Mouse (Mus musculus) embryonic facial prominence, embryonic 10.5 days (tissue): ENCODE results near the gene Pxdn. TPM values are rescaled to one million over a fixed set of nuclear protein-coding genes. Genes with fewer than 3 reads are reported as not detected.

Source experiments
- DNase-seq: peaks from one replicate; pipeline ENCODE4 v3.0.0-alpha.2; 2017; ENCODE audit warnings: low spot score
- H3K27ac ChIP-seq: fragments of 300-500 bp; sonication (generic); replicated peaks from 2 replicates; pipeline ENCODE4 v1.5.1; 2016; ENCODE audit warnings: mild to moderate bottlenecking
- H3K27me3 ChIP-seq: fragments of 300-500 bp; sonication (generic); replicated peaks from 2 replicates; pipeline ENCODE4 v1.6.1; 2016; ENCODE audit warnings: low read depth, mild to moderate bottlenecking; ENCODE audit not compliant: poor library complexity, severe bottlenecking
- H3K36me3 ChIP-seq: fragments of 300-500 bp; sonication (generic); replicated peaks from 2 replicates; pipeline ENCODE4 v1.6.1; 2016; ENCODE audit warnings: mild to moderate bottlenecking, moderate library complexity
- H3K4me1 ChIP-seq: fragments of 300-500 bp; sonication (generic); 2 replicates; pipeline ENCODE4 v1.6.1; 2016
- H3K4me3 ChIP-seq: fragments of 300-500 bp; sonication (generic); 2 replicates; pipeline ENCODE4 v1.5.1; 2016; ENCODE audit warnings: mild to moderate bottlenecking, moderate library complexity
- H3K9me3 ChIP-seq: fragments of 300-500 bp; sonication (generic); 2 replicates; pipeline ENCODE4 v1.6.1; 2016; ENCODE audit warnings: mild to moderate bottlenecking
- WGBS: fragments of 180-500 bp; shearing (Covaris S2); methylation state at CpG from one replicate; pipeline ENCODE4 v1.1.7; 2016; 5-methylcytosine and 5-hydroxymethylcytosine counted together
- polyA plus RNA-seq: library from polyadenylated mRNA; unstranded; fragments of >200 nt; fragmentation: Nextera tagmentation; extraction: Ambion mirVana; gene quantifications from 2 replicates; pipeline ENCODE4 v1.2.1, GENCODE M21; 2016

Pxdn gene
- polyA plus RNA-seq, 1 experiment from 2014 or later, result 113 TPM

- Histone ChIP-seq H3K27me3 (no peaks in the 10 kb centered on the region), H3K4me3 (no peak overlapping the region), H3K4me1 (peaks cover 33% of the 10 kb centered on the region), H3K36me3 (peaks cover 20% of the 10 kb centered on the region), H3K27ac (no peak overlapping the region), H3K9me3 (no peaks in the 10 kb centered on the region)
- DNase-seq, result no peak
- WGBS, result 86% methylated on average over 5 of the region's 5 CpGs
These were observed 21.2 kb downstream of the Pxdn start for GRCm38 (mm10) chr12:29958637-29959036.

GRCm38 (mm10) chr12:29961041-29961440 is 23.6 kb downstream of the Pxdn start:
- H3K9me3 ChIP-seq, result no peaks in the 10 kb centered on the region
- no peaks in the 10 kb centered on the region for H3K27me3 ChIP-seq
- H3K27ac ChIP-seq, result no peak overlapping the region
- no peak for DNase-seq
- H3K4me1 ChIP-seq, result peaks cover 22% of the 10 kb centered on the region
- H3K4me3 ChIP-seq, result no peak overlapping the region
- peaks cover 39% of the 10 kb centered on the region for H3K36me3 ChIP-seq
- 89% methylated on average over 1 of the region's 1 CpGs for WGBS

GRCm38 (mm10) chr12:29965016-29965415 is 27.6 kb downstream of the Pxdn start:
- peaks cover 14% of the 10 kb centered on the region for H3K4me1 ChIP-seq
- H3K36me3 ChIP-seq, result peaks cover 41% of the 10 kb centered on the region
- no peaks in the 10 kb centered on the region for H3K9me3 ChIP-seq
- H3K27ac ChIP-seq, result no peak overlapping the region
- H3K4me3 ChIP-seq, result no peak overlapping the region
- WGBS, result 94% methylated on average over 6 of the region's 6 CpGs
- DNase-seq, result no peak
- H3K27me3 ChIP-seq, result no peaks in the 10 kb centered on the region

GRCm38 (mm10) chr12:29971795-29972464 is 34.5 kb downstream of the Pxdn start:
- no peaks in the 10 kb centered on the region for H3K27me3 ChIP-seq
- H3K36me3 ChIP-seq, result peaks cover 40% of the 10 kb centered on the region
- no peak for DNase-seq
- H3K9me3 ChIP-seq, result no peaks in the 10 kb centered on the region
- H3K27ac ChIP-seq, result no peak overlapping the region
- no peak overlapping the region for H3K4me3 ChIP-seq
- 85% methylated on average over 7 of the region's 7 CpGs for WGBS
- H3K4me1 ChIP-seq, result peaks cover 13% of the 10 kb centered on the region; the same call in 1 of the 2 replicates

- Histone ChIP-seq H3K9me3 (no peaks in the 10 kb centered on the region), H3K27ac (no peak overlapping the region), H3K36me3 (peaks cover 40% of the 10 kb centered on the region), H3K4me3 (no peak overlapping the region), H3K27me3 (no peaks in the 10 kb centered on the region), H3K4me1 (peaks cover 13% of the 10 kb centered on the region; the same call in 1 of the 2 replicates)
- no peak for DNase-seq
- WGBS, result 76% methylated on average over 6 of the region's 6 CpGs
These were observed 35.1 kb downstream of the Pxdn start for GRCm38 (mm10) chr12:29972533-29972932.

GRCm38 (mm10) chr12:29980076-29980475 is 42.7 kb downstream of the Pxdn start:
- WGBS, result 65% methylated on average over 8 of the region's 8 CpGs
- H3K36me3 ChIP-seq, result peaks cover 99% of the 10 kb centered on the region

DNA sequence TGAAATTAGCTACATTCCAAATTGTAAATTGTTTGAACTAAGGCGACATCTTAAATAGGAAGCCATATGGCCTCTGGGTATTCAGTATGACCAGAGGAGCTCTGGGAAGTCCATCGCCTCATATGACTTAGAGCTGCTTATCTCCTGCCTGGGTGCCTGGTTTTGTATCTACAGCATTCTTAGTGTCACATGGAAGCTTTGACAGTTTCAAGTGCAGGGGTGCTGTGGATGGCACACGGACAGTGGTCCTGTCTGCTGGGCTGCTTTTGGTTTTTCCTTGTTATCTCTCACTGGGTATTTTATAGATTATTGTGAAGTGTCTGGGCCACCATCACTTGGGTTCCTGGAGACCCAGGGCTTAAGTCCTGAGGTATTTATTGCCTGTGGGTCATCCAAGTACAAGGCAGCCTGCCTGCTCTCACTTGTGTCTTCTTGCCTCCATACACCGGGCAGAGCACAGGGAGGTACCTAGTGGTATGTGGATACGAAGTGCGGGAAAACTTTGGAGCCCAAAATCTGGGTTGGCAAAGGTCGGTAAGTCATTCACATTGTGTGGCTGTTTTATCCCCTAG is 44.4 kb downstream of the Pxdn start:
- Histone ChIP-seq H3K4me3 (no peak overlapping the region), H3K36me3 (peaks cover 100% of the 10 kb centered on the region), H3K27ac (no peak overlapping the region), H3K9me3 (no peaks in the 10 kb centered on the region), H3K4me1 (peaks cover 15% of the 10 kb centered on the region), H3K27me3 (no peaks in the 10 kb centered on the region)
- DNase-seq, result no peak
- 92% methylated on average over 7 of the region's 7 CpGs for WGBS

More at GRCm38 (mm10) chr12:29980076-29980475, 42.7 kb downstream of the Pxdn start:
- no peaks in the 10 kb centered on the region for H3K27me3 ChIP-seq
- no peak for DNase-seq
- no peak overlapping the region for H3K4me3 ChIP-seq
- peak overlapping the region; percentile 48 for H3K27ac ChIP-seq
- no peaks in the 10 kb centered on the region for H3K9me3 ChIP-seq
- H3K4me1 ChIP-seq, result peaks cover 16% of the 10 kb centered on the region

DNA sequence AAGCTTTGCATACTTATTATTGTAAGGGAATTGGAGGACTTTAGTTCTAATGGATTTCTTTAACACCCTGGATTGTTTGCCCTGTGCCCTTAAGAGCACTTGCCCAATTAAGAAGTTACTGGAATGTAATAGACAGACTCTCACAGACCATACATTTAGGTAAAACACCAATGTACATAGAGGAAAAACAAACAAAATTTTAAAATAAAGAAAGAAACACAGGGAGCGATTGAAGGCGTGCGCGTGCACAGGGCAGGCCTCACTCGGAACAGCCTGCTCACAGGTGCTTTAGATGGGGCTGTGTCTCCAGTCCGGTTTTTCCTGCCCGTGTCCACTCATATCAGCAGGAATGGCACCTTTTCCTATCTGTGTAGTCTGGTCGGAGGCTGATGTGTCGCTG is 45.8 kb downstream of the Pxdn start:
- Histone ChIP-seq H3K4me1 (peaks cover 15% of the 10 kb centered on the region), H3K36me3 (peaks cover 100% of the 10 kb centered on the region), H3K27me3 (no peaks in the 10 kb centered on the region), H3K9me3 (no peaks in the 10 kb centered on the region), H3K4me3 (no peak overlapping the region), H3K27ac (no peak overlapping the region)
- DNase-seq, result no peak
- 96% methylated on average over 9 of the region's 9 CpGs for WGBS

GRCm38 (mm10) chr12:29985126-29985525 is 47.7 kb downstream of the Pxdn start:
- no peak overlapping the region for H3K4me3 ChIP-seq
- WGBS, result 96% methylated on average over 6 of the region's 6 CpGs
- peaks cover 99% of the 10 kb centered on the region for H3K36me3 ChIP-seq
- H3K27me3 ChIP-seq, result no peaks in the 10 kb centered on the region
- no peaks in the 10 kb centered on the region for H3K9me3 ChIP-seq
- peaks cover 5% of the 10 kb centered on the region for H3K4me1 ChIP-seq
- no peak overlapping the region for H3K27ac ChIP-seq
- DNase-seq, result no peak

DNA sequence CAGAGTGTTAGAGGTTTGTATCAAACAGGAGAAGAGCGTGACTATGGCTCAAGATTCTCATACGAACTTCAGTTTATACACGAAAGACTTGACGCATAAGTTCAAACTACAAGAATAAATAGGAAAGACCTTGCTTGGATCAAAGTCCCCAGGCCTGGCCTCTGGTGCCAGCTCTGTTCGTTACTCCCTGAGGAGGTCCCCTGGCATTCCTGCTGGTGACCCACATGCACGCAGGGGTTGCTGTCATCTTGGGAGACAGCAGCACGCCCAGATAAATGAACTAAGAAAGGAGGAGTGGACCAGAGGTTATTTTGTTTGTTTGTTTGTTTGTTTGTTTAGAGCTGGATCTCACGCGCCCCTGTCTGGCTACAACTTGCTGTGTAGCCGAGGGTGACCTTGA is 48.8 kb downstream of the Pxdn start:
- Histone ChIP-seq H3K27me3 (no peaks in the 10 kb centered on the region), H3K9me3 (no peaks in the 10 kb centered on the region), H3K4me1 (no peaks in the 10 kb centered on the region), H3K4me3 (no peak overlapping the region), H3K36me3 (peaks cover 99% of the 10 kb centered on the region), H3K27ac (no peak overlapping the region)
- WGBS, result 90% methylated on average over 10 of the region's 10 CpGs
- no peak for DNase-seq

DNA sequence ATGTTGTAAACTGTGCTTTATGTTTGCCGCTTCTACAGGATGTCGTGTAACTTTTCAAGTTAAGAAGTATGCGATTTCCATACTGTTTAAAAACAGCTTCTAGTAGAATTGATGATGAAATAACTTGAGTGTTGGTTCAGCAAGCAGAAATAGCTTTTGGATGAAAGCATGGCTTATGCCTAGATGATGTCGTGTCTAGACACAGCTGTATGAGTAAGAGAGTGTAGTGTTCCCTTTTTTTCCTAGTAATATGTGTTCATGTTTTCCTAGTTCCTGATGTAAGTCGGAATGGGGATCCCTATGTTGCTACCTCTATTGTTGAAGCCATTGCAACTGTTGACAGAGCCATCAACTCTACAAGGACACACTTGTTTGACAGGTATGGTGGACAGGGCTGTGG is 61.5 kb downstream of the Pxdn start:
- H3K4me3 ChIP-seq, result no peak overlapping the region
- no peak overlapping the region for H3K27ac ChIP-seq
- no peak for DNase-seq
- H3K9me3 ChIP-seq, result no peaks in the 10 kb centered on the region
- H3K4me1 ChIP-seq, result no peaks in the 10 kb centered on the region
- no peaks in the 10 kb centered on the region for H3K27me3 ChIP-seq
- WGBS, result 93% methylated on average over 5 of the region's 5 CpGs
- peaks cover 98% of the 10 kb centered on the region for H3K36me3 ChIP-seq

- Histone ChIP-seq H3K27me3 (no peaks in the 10 kb centered on the region), H3K4me1 (no peaks in the 10 kb centered on the region), H3K4me3 (no peak overlapping the region), H3K36me3 (peaks cover 97% of the 10 kb centered on the region), H3K9me3 (no peaks in the 10 kb centered on the region), H3K27ac (no peak overlapping the region)
- DNase-seq, result no peak
- WGBS, result 96% methylated on average over 16 of the region's 16 CpGs
These were observed 64.5 kb downstream of the Pxdn start for GRCm38 (mm10) chr12:30001951-30002350.

- 89% methylated on average over 14 of the region's 14 CpGs for WGBS
- no peak overlapping the region for H3K4me3 ChIP-seq
- peaks cover 98% of the 10 kb centered on the region for H3K36me3 ChIP-seq
- no peaks in the 10 kb centered on the region for H3K4me1 ChIP-seq
- no peaks in the 10 kb centered on the region for H3K27me3 ChIP-seq
- H3K9me3 ChIP-seq, result no peaks in the 10 kb centered on the region
- H3K27ac ChIP-seq, result no peak overlapping the region
- no peak for DNase-seq
These were observed 66.4 kb downstream of the Pxdn start for GRCm38 (mm10) chr12:30003680-30004364.
